Mouse (Mus musculus): ENCODE measurements around the gene Ero1lb. TPM values are rescaled to one million over a fixed set of nuclear protein-coding genes. Genes with fewer than 3 reads are reported as not detected.

Gene Ero1lb
- 3.1 and 4.2 TPM in 2 replicates for total RNA-seq (2012; rRNA removed)
- 1 to 10 TPM in 1 of 2 experiments, not detected in 1; 5.8 TPM for polyA plus RNA-seq (2012; ENCODE audit: insufficient read depth in 1 of 2, insufficient read length in 2 of 2, low read depth in 1 of 2, low replicate concordance in 2 of 2, missing spikeins in 1 of 2)

DNA sequence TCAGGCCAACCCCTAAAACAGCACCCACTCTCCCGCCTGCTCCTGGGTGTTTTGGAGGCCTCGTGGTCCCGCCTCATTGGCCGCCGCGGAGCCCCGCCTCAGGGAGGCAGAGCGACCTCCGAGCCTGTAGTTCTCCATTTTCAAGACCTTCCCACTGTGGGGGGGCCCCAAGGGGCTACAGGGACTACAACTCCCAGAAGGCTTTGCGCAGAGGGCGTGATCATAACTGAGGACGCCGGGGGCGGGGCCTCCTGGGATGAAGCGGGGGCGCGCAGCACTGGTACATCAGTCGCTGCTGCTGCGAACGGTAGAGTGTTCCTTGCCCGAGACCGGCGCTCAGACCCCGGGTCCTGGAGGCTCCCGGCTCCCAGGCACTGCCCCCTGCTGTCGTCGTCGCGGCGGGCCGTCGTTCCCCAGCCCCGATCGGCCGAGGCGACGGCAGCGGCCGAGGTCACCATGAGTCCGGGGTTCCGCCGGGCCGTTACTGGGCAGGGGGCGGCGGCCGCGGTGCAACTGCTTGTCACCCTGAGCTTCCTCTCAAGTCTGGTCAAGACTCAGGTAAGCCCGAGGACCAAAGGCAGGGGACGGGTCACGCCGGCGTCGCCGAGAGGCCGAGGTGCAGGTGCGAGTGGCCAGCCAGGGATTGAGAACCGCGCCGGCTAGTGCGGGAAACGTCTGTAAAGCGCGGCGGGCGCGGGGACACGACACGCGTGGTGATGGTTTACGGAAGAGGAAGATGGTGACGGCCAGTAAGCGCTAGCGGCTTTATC is at the start of gene Ero1lb:
Gene Ero1lb (plus strand): TSS at position 254 of the 770 bp plus-strand sequence.
- H3K27ac ChIP-seq (ENCODE audit: control insufficient read depth, low read depth, low read length), result no peak within 1 kb of the TSS
- peak within 1 kb of the TSS; percentile 83 to 84 for H3K4me3 ChIP-seq (ENCODE audit: control insufficient read depth in 1 of 2, insufficient read depth in 1 of 2, low read depth in 2 of 2, low read length in 2 of 2)
- no peaks in the 10 kb centered on the region; the same call in 1 of the 2 replicates for H3K79me2 ChIP-seq (ENCODE audit: control insufficient read depth, insufficient read depth, low read length, poor library complexity)
- H3K9me3 ChIP-seq (replicated peaks; ENCODE audit: insufficient read depth, low read length), result no peaks in the 10 kb centered on the region
- DNase-seq (ENCODE audit: low read depth, low spot score), result peak; percentile 98
- H3K27me3 ChIP-seq (ENCODE audit: control insufficient read depth in 1 of 2, insufficient read depth in 2 of 2, low read length in 2 of 2), result no peaks in the 10 kb centered on the region
- H3K4me1 ChIP-seq (ENCODE audit: control insufficient read depth in 1 of 2, insufficient read depth in 2 of 2, low read length in 2 of 2), result peaks cover 2 to 9% of the 10 kb centered on the region in 2 experiments; a peak in 2 of 4 replicates
- H3K9ac ChIP-seq (ENCODE audit: control insufficient read depth, low read depth, low read length, poor library complexity, severe bottlenecking), result peak within 1 kb of the TSS; percentile 78
- TF ChIP-seq GABPA (IDR thresholded peaks at IDR 0.05; ENCODE audit: low read depth, low read length) (no peak), CTCF (IDR thresholded peaks at IDR 0.05 in 2 of 3, conservative IDR thresholded peaks at IDR 0.05 in 1 of 3; ENCODE audit: control insufficient read depth in 1 of 3, insufficient read depth in 1 of 3, low read depth in 2 of 3, low read length in 3 of 3, poor library complexity in 1 of 3, severe bottlenecking in 1 of 3) (no peak), E2F4 (IDR thresholded peaks at IDR 0.05; ENCODE audit: borderline replicate concordance, low read depth, low read length) (no peak), ZMIZ1 (IDR thresholded peaks at IDR 0.05; ENCODE audit: low read depth, low read length) (0 out of 2 replicates have a peak, but pooled peaks have one; percentile 50), KAT2A (conservative IDR thresholded peaks at IDR 0.05; ENCODE audit: low read depth, low read length) (peak; percentile 77), CHD1 (IDR thresholded peaks at IDR 0.05; ENCODE audit: low read depth, low read length) (no peak), SIN3A (IDR thresholded peaks at IDR 0.05; ENCODE audit: low read length) (peak; percentile 96), USF1 (IDR thresholded peaks at IDR 0.05; ENCODE audit: low read depth, low read length) (peak; percentile 64), NRF1 (IDR thresholded peaks at IDR 0.05; ENCODE audit: insufficient read depth, low read depth, low read length, poor library complexity, severe bottlenecking) (no peak; the same call in 1 of the 2 replicates), GATA1 (IDR thresholded peaks at IDR 0.05; ENCODE audit: low read depth, low read length) (no peak), USF2 (IDR thresholded peaks at IDR 0.05; ENCODE audit: borderline replicate concordance in 1 of 2, insufficient read depth in 1 of 2, low read depth in 1 of 2, low read length in 2 of 2) (no peak), MAX (IDR thresholded peaks at IDR 0.05; ENCODE audit: low read length) (peak; percentile 87), HCFC1 (IDR thresholded peaks at IDR 0.05; ENCODE audit: low read depth, low read length) (peak; percentile 98), TBP (IDR thresholded peaks at IDR 0.05; ENCODE audit: low read depth, low read length) (peak; percentile 64; the same call in 1 of the 2 replicates), POLR2A (IDR thresholded peaks at IDR 0.05; ENCODE audit: control insufficient read depth in 1 of 2, insufficient read depth in 1 of 2, low read depth in 1 of 2, low read length in 2 of 2, poor library complexity in 1 of 2) (peak; percentile 62 to 79), ELF1 (IDR thresholded peaks at IDR 0.05; ENCODE audit: low read depth, low read length) (peak; percentile 37; the same call in 1 of the 2 replicates), TCF12 (IDR thresholded peaks at IDR 0.05; ENCODE audit: low read depth, low read length) (peak; percentile 38; the same call in 1 of the 2 replicates), POLR2AphosphoS2 (IDR thresholded peaks at IDR 0.05; ENCODE audit: low read length) (no peak), UBTF (IDR thresholded peaks at IDR 0.05; ENCODE audit: borderline replicate concordance, insufficient read depth, low read depth, low read length) (0 out of 2 replicates have a peak, but pooled peaks have one; percentile 39), NELFE (IDR thresholded peaks at IDR 0.05; ENCODE audit: low read depth, low read length) (peak; percentile 78), ZC3H11A (IDR thresholded peaks at IDR 0.05; ENCODE audit: low read depth, low read length) (no peak), MEF2A (IDR thresholded peaks at IDR 0.05; ENCODE audit: extremely low read depth, insufficient replicate concordance, low read depth, low read length, poor library complexity, severe bottlenecking) (no peak), MYB (IDR thresholded peaks at IDR 0.05; ENCODE audit: low read depth, low read length) (no peak), MAZ (IDR thresholded peaks at IDR 0.05; ENCODE audit: low read depth, low read length) (peak; percentile 78), ETS1 (IDR thresholded peaks at IDR 0.05; ENCODE audit: low read depth, low read length) (no peak), MXI1 (IDR thresholded peaks at IDR 0.05; ENCODE audit: low read depth, low read length) (peak; percentile 11; the same call in 1 of the 2 replicates), CHD2 (IDR thresholded peaks at IDR 0.05; ENCODE audit: low read length) (no peak), JUND (IDR thresholded peaks at IDR 0.05; ENCODE audit: low read depth, low read length) (no peak), MYC (IDR thresholded peaks at IDR 0.05; ENCODE audit: low read depth, low read length) (no peak), EP300 (IDR thresholded peaks at IDR 0.05; ENCODE audit: low read depth in 1 of 2, low read length in 2 of 2) (0 out of 4 replicates have a peak, but pooled peaks of 1 of the 2 experiments have one; percentile 7), TAL1 (IDR thresholded peaks at IDR 0.05; ENCODE audit: low read length) (no peak), RAD21 (IDR thresholded peaks at IDR 0.05; ENCODE audit: low read depth, low read length) (no peak)
- peaks cover 0 to 6% of the 10 kb centered on the region in 2 experiments; a peak in 2 of 4 replicates for H3K36me3 ChIP-seq (ENCODE audit: control insufficient read depth in 1 of 2, insufficient read depth in 2 of 2, low read length in 2 of 2)

All from MEL (cell line).